Mouse (Mus musculus): ENCODE results near the gene Lrrn4.

DNA sequence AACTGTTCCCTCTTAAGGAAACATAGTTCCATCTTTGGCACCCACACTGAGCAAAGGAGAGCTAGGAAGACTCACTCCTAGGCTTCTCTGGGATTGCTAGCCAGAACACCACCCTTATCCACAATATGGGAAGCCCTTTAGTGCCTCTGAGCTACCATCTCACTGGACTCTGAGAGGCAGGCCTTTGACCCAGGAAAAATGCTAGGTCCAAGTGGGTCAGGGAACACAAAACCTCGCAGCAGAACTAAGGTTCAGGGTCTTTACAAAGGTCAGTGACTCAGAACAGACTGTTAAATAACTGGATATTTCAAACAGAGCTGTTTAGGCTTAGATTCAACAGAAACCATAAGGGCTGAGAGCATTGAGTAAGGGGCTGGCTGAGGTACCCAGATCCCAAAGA, 3.7 kb downstream of the Lrrn4 start:
- TF ChIP-seq POLR2A (IDR thresholded peaks at IDR 0.05; ENCODE audit: low read depth, low read length): no peak
- TF ChIP-seq UBTF (IDR thresholded peaks at IDR 0.05; ENCODE audit: low read depth, low read length): no peak
- no peak for TF ChIP-seq BHLHE40 (IDR thresholded peaks at IDR 0.05; ENCODE audit: low read depth, low read length)
- no peak for TF ChIP-seq MAFK (IDR thresholded peaks at IDR 0.05; ENCODE audit: insufficient replicate concordance, low read length)
- TF ChIP-seq EP300 (IDR thresholded peaks at IDR 0.05; ENCODE audit: low read length): no peak
- TF ChIP-seq TCF12 (IDR thresholded peaks at IDR 0.05; ENCODE audit: low read depth, low read length): no peak
- no peak for TF ChIP-seq NELFE (IDR thresholded peaks at IDR 0.05; ENCODE audit: low read depth, low read length)
- no peak for TF ChIP-seq ZKSCAN1 (IDR thresholded peaks at IDR 0.05; ENCODE audit: borderline replicate concordance, low read depth, low read length)

Data from CH12.LX (cell line).